Mouse (Mus musculus): Measurements from ENCODE around the gene Cav1. TPM values are rescaled to one million over a fixed set of nuclear protein-coding genes. Genes with fewer than 3 reads are reported as not detected.

Cav1 gene
- 308 and 327 TPM in 2 replicates for polyA plus RNA-seq (2015; fragmentation: Nextera tagmentation; extraction: Ambion mirVana)

DNA sequence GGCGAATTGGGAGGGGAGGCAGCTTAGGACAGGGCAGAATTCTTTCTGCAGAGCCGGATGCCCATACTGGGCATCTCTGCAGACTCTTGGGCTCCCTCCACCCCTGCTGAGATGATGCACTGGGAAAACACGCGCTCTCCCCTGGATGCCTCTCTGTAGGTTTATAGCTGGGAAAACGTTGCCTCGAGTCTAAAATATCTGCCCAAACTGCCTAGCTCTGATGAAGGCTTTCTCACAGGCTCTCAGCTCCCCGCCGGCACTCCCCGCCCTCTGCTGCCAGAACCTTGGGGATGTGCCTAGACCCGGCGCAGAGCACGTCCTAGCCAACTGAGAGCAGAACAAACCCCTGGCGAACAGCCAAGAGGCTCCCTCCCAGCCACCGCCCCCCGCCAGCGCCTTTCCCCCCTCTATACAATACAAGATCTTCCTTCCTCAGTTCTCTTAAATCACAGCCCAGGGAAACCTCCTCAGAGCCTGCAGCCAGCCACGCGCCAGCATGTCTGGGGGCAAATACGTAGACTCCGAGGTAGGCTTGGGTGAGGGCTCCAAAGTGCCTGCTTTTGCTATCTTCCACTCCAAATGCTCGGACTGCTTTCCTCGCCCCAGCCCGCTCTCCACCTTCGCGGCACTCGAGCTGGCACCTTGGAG is at the start of gene Cav1:
Gene Cav1 (plus strand): TSS at position 382 of the 648 bp plus-strand sequence.
- H3K4me1 ChIP-seq (replicated peaks) = peaks cover 14% of the 10 kb centered on the region
- H3K9me3 ChIP-seq (replicated peaks) = no peaks in the 10 kb centered on the region
- ATAC-seq (replicated peaks; ENCODE audit: insufficient number of reproducible peaks, insufficient read depth, low FRiP score, low read depth) = peak; percentile 83
- H3K36me3 ChIP-seq = no peaks in the 10 kb centered on the region
- H3K27me3 ChIP-seq = no peaks in the 10 kb centered on the region
- H3K4me2 ChIP-seq = peak within 1 kb of the TSS; percentile 96
- H3K4me3 ChIP-seq = peak within 1 kb of the TSS; percentile 70
- 0% methylated on average over 26 of the region's 26 CpGs for WGBS
- peak within 1 kb of the TSS; percentile 73 for H3K9ac ChIP-seq
- peak within 1 kb of the TSS; percentile 92 for H3K27ac ChIP-seq

GRCm38 (mm10) chr6:17258142-17258541 is 48.0 kb upstream of the Cav1 start:
- Histone ChIP-seq H3K9me3 (replicated peaks) (no peaks in the 10 kb centered on the region), H3K9ac (no peak overlapping the region)
- WGBS = 91% methylated on average over 1 of the region's 1 CpGs

DNA sequence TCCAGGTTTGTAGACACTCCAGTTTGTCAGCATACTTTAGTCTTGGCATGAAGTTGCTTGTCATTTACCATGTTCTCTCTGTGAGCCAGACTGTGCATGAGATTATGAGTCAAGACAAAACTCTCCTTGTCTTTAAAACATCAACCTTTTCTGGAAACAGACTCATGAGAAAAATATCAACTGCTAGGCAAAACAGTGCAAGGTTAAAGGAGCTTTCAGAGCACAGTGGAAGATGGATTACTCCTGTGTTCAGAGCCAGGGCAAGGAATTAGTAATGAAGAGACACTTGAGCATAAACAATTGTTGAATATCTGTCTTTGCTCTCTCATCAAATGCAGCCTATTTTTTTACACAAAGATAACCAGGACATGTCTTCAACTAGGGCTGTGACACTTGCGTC is 47.2 kb upstream of the Cav1 start:
- no peaks in the 10 kb centered on the region for H3K9me3 ChIP-seq (replicated peaks)
- H3K4me1 ChIP-seq (replicated peaks) = no peaks in the 10 kb centered on the region
- H3K9ac ChIP-seq = no peak overlapping the region
- H3K4me2 ChIP-seq = no peak overlapping the region
- 66% methylated on average over 1 of the region's 1 CpGs for WGBS
- H3K4me3 ChIP-seq = no peak overlapping the region
- no peaks in the 10 kb centered on the region for H3K27me3 ChIP-seq
- H3K36me3 ChIP-seq = no peaks in the 10 kb centered on the region
- no peak overlapping the region for H3K27ac ChIP-seq
- ATAC-seq (replicated peaks; ENCODE audit: insufficient number of reproducible peaks, insufficient read depth, low FRiP score, low read depth) = no peak

More at GRCm38 (mm10) chr6:17258142-17258541, 48.0 kb upstream of the Cav1 start:
- H3K36me3 ChIP-seq = no peaks in the 10 kb centered on the region
- no peaks in the 10 kb centered on the region for H3K4me1 ChIP-seq (replicated peaks)
- no peak overlapping the region for H3K4me3 ChIP-seq
- no peak for ATAC-seq (replicated peaks; ENCODE audit: insufficient number of reproducible peaks, insufficient read depth, low FRiP score, low read depth)
- no peak overlapping the region for H3K4me2 ChIP-seq
- no peak overlapping the region for H3K27ac ChIP-seq
- H3K27me3 ChIP-seq = no peaks in the 10 kb centered on the region

DNA sequence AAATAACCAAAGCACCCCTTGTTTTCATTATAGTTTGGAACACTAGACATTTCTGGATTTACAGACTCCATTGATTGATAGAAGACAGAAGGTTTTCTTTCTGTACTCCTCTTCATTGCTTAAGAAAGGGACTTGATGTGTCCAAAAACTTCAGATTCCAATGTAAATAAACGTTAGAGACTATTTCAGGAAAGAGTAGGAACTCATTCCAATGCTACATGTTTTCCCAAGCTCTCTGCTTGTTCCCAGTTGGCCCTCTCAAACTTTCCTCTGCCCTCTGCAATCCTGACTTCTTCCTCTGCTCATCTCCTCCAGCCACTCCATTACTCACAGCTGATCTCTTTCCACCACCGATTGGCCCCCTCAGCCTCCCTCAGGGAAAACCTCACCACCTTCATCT is 43.3 kb upstream of the Cav1 start:
- 40% methylated on average over 2 of the region's 2 CpGs for WGBS
- no peak overlapping the region for H3K4me2 ChIP-seq
- no peaks in the 10 kb centered on the region for H3K36me3 ChIP-seq
- no peaks in the 10 kb centered on the region for H3K27me3 ChIP-seq
- no peaks in the 10 kb centered on the region for H3K9me3 ChIP-seq (replicated peaks)
- no peak for ATAC-seq (replicated peaks; ENCODE audit: insufficient number of reproducible peaks, insufficient read depth, low FRiP score, low read depth)
- no peaks in the 10 kb centered on the region; the same call in 1 of the 2 replicates for H3K4me1 ChIP-seq (replicated peaks)
- H3K27ac ChIP-seq = no peak overlapping the region
- H3K9ac ChIP-seq = no peak overlapping the region
- no peak overlapping the region for H3K4me3 ChIP-seq

DNA sequence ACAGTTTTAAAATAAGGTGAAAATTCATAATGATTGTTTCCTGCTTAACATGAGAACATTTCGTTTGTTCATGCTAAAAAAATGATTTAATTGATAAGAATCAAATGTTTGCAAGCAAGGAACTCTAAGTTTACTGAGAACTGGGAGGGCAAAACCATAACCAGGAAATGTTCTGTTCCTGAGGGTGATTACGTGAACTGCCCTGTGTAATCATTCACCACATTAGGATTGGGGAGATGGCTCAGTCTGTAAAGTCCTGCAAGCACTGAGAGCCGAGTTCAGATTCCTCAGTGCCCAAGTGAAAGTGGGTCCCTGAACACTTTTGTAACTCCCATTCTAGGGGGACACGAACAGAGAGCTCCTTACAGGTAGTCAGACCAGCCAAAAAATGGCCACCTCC is 41.1 kb upstream of the Cav1 start:
- WGBS = 71% methylated on average over 4 of the region's 4 CpGs
- no peak for ATAC-seq (replicated peaks; ENCODE audit: insufficient number of reproducible peaks, insufficient read depth, low FRiP score, low read depth)
- Histone ChIP-seq H3K9me3 (replicated peaks) (no peaks in the 10 kb centered on the region), H3K36me3 (no peaks in the 10 kb centered on the region), H3K27me3 (no peaks in the 10 kb centered on the region), H3K9ac (no peak overlapping the region), H3K4me1 (replicated peaks) (no peaks in the 10 kb centered on the region; the same call in 1 of the 2 replicates), H3K4me3 (no peak overlapping the region), H3K4me2 (no peak overlapping the region), H3K27ac (no peak overlapping the region)

DNA sequence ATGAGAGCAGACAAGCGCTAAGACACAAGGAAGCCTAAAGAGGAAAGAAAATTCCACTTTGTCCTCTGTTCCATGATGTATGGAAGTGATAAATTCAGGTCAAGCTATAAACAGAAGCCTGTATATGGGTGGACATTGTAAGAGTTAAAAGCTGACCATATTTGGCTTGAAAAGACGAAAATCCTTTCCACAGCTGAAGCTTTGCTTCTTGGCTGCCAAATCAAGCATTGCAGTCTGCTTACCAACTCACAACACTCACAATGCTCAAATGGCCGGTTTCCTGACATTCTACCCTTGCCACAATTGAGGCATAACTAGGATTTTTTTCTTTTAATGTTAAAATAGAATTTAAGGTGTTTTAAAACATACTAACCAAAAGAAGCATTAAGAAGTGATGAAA is 39.7 kb upstream of the Cav1 start:
- H3K4me1 ChIP-seq (replicated peaks) = no peaks in the 10 kb centered on the region; the same call in 1 of the 2 replicates
- ATAC-seq (replicated peaks; ENCODE audit: insufficient number of reproducible peaks, insufficient read depth, low FRiP score, low read depth) = no peak
- no peaks in the 10 kb centered on the region for H3K27me3 ChIP-seq
- no peak overlapping the region for H3K4me2 ChIP-seq
- H3K9ac ChIP-seq = no peak overlapping the region
- no peak overlapping the region for H3K4me3 ChIP-seq
- no peaks in the 10 kb centered on the region for H3K36me3 ChIP-seq
- 57% methylated on average over 3 of the region's 3 CpGs for WGBS
- H3K27ac ChIP-seq = no peak overlapping the region
- no peaks in the 10 kb centered on the region for H3K9me3 ChIP-seq (replicated peaks)

DNA sequence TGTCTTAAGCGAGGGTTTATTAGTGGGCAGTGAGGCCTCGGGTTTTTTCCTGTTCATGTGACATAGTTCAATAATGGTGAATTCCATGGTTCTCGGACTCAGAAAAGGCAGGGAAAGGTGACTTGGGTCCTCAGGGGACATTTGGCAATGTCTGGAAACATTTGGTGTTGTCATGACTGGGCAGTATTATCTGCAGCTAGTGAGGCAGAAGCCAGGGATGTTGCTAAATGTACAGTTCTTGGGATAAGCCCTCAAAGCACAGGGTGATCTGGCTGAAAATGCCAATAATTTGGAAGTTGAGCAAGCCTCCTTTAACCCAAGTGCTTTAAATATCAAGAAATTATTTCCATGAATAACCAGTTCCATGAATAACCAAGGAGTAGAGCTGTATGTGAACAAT is 27.8 kb upstream of the Cav1 start:
- Histone ChIP-seq H3K4me1 (replicated peaks) (peaks cover 16% of the 10 kb centered on the region), H3K9ac (no peak overlapping the region), H3K9me3 (replicated peaks) (no peaks in the 10 kb centered on the region), H3K4me3 (no peak overlapping the region), H3K36me3 (no peaks in the 10 kb centered on the region), H3K27me3 (no peaks in the 10 kb centered on the region), H3K27ac (no peak overlapping the region), H3K4me2 (no peak overlapping the region)
- 81% methylated on average over 3 of the region's 3 CpGs for WGBS
- ATAC-seq (replicated peaks; ENCODE audit: insufficient number of reproducible peaks, insufficient read depth, low FRiP score, low read depth) = no peak

DNA sequence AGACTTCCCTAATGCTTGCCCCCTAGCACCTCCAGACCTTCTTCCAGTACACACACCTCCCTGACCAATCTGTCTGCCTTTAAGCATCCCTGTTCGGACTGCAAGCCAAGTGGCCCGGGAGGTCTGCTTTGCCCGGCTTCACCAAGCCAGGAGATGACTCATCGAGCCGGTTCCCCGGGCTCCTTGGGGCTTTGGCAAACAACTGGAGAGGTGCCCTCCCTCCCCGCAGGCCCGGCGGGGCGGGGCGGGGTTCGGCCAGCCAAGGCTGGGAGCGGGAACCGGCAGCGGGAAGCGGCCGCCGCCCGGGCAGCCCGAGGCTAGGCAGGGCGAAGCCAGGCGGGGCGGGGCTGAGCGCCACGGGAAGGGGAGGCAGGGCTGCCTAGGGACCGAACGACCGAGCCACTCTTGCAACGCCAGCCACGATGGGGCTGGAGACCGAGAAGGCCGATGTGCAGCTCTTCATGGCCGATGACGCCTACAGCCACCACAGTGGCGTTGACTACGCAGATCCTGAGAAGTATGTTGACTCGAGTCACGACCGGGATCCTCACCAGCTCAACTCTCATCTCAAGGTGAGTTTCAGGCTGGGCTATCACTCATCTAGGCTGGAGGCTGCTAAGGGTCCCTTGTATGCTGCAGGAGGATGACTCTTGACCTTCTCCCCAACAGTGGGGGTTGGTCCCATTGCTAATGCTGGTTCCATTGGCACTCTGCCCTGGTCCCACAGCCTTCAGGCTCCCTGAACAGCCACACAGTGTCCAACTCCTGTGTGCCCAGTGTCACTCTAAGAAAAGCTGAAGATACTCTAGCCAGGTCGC is 25.0 kb upstream of the Cav1 start, which contains the start of gene Cav2:
Gene Cav2 (plus strand): TSS at position 247 of the 818 bp plus-strand sequence.
- Histone ChIP-seq H3K4me3 (peak within 1 kb of the TSS; percentile 62), H3K27me3 (no peaks in the 10 kb centered on the region), H3K9me3 (replicated peaks) (no peaks in the 10 kb centered on the region), H3K4me1 (replicated peaks) (peaks cover 16% of the 10 kb centered on the region), H3K27ac (peak within 1 kb of the TSS; percentile 89), H3K4me2 (peak within 1 kb of the TSS; percentile 93), H3K9ac (peak within 1 kb of the TSS; percentile 66), H3K36me3 (no peaks in the 10 kb centered on the region)
- WGBS = 1% methylated on average over 33 of the region's 40 CpGs
- ATAC-seq (replicated peaks; ENCODE audit: insufficient number of reproducible peaks, insufficient read depth, low FRiP score, low read depth) = peak; percentile 87

DNA sequence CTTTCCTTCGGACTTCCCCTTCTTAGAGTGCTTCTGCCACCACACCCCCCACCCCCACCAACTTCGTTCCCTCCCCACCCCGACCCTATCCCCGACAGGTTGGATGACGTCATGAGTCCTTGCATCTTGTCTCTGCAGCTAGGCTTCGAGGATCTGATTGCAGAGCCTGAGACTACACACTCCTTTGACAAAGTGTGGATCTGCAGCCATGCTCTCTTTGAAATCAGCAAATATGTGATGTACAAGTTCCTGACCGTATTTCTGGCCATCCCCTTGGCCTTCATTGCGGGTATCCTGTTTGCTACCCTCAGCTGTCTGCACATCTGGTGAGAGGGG is 24.4 kb upstream of the Cav1 start:
- 19% methylated on average over 8 of the region's 8 CpGs for WGBS
- ATAC-seq (replicated peaks; ENCODE audit: insufficient number of reproducible peaks, insufficient read depth, low FRiP score, low read depth) = peak; percentile 20; the same call in 1 of the 2 replicates

GRCm38 (mm10) chr6:17282159-17282558 is 24.0 kb upstream of the Cav1 start:
- Histone ChIP-seq H3K27ac (peak overlapping the region; percentile 89), H3K27me3 (no peaks in the 10 kb centered on the region), H3K9me3 (replicated peaks) (no peaks in the 10 kb centered on the region), H3K4me2 (peak overlapping the region; percentile 93), H3K9ac (peak overlapping the region; percentile 66; the same call in 1 of the 2 replicates), H3K4me1 (replicated peaks) (peaks cover 16% of the 10 kb centered on the region), H3K36me3 (no peaks in the 10 kb centered on the region), H3K4me3 (peak overlapping the region; percentile 62)
- no peak; the same call in 1 of the 2 replicates for ATAC-seq (replicated peaks; ENCODE audit: insufficient number of reproducible peaks, insufficient read depth, low FRiP score, low read depth)
- 45% methylated on average over 5 of the region's 5 CpGs for WGBS

More for the DNA sequence above, 24.4 kb upstream of the Cav1 start:
- Histone ChIP-seq H3K27me3 (no peaks in the 10 kb centered on the region), H3K9me3 (replicated peaks) (no peaks in the 10 kb centered on the region), H3K4me1 (replicated peaks) (peaks cover 16% of the 10 kb centered on the region), H3K36me3 (no peaks in the 10 kb centered on the region), H3K27ac (peak overlapping the region; percentile 89), H3K4me3 (peak overlapping the region; percentile 62), H3K4me2 (peak overlapping the region; percentile 93), H3K9ac (peak overlapping the region; percentile 66)

GRCm38 (mm10) chr6:17283834-17284233 is 22.3 kb upstream of the Cav1 start:
- WGBS = 64% methylated on average over 3 of the region's 3 CpGs
- Histone ChIP-seq H3K9ac (no peak overlapping the region), H3K4me1 (replicated peaks) (peaks cover 16% of the 10 kb centered on the region), H3K27ac (no peak overlapping the region), H3K27me3 (no peaks in the 10 kb centered on the region), H3K4me3 (no peak overlapping the region), H3K9me3 (replicated peaks) (no peaks in the 10 kb centered on the region), H3K36me3 (no peaks in the 10 kb centered on the region), H3K4me2 (no peak overlapping the region)
- ATAC-seq (replicated peaks; ENCODE audit: insufficient number of reproducible peaks, insufficient read depth, low FRiP score, low read depth) = no peak

Data from heart, embryonic 15.5 days (tissue).